Comparison of ENCODE assay signal across 22 mouse cellular contexts in genomic region chr11:78569806-78570205, GRCm38 (mm10). TPM values are rescaled to one million over a fixed set of nuclear protein-coding genes. Genes with fewer than 3 reads are reported as not detected.
DNase-seq lines count a peak whose midpoint lies in the region; ATAC-seq and TF ChIP-seq lines count a peak whose summit lies in the region.
"Had no signal": no experiment of that assay in that cellular context is flagged by ENCODE, and none has a peak within 500 bp of the region (broad histone marks: within the 10 kb centered on the region; RNA-seq: fewer than 3 reads in every experiment).

No protein-coding gene starts in this region.

- DNase-seq in embryo, embryonic 10 days (ENCODE audit: low spot score), result peak; percentile 25
- no peak for DNase-seq in embryo, embryonic 11 days
- DNase-seq in kidney, adult 2 months, result peak; percentile 36
- DNase-seq in lung, postnatal 25 days (ENCODE audit: low spot score), result no peak
- DNase-seq: cerebellum, adult 18-20 months; cerebellum, postnatal 25 days; gastrocnemius, postnatal 36 days; lung, embryonic 14.5 days; retina, postnatal 1 day had no signal

- WGBS in kidney, adult 2 months, result 42% methylated on average over 3 of the region's 3 CpGs
- 48% methylated on average over 3 of the region's 3 CpGs for WGBS in kidney, embryonic 15.5 days
- 53% methylated on average over 3 of the region's 3 CpGs for WGBS in lung, embryonic 15.5 days

- no peaks in the 10 kb centered on the region for H3K4me1 ChIP-seq in kidney, adult 2 months (ENCODE audit: control insufficient read depth, insufficient read depth, low read length)
- peaks cover 19% of the 10 kb centered on the region for H3K4me1 ChIP-seq in kidney, embryonic 15.5 days
- H3K4me1 ChIP-seq in lung, embryonic 15.5 days, result peaks cover 11% of the 10 kb centered on the region; the same call in 1 of the 2 replicates
- H3K4me1 ChIP-seq: embryonic facial prominence, embryonic 12.5 days; forebrain, embryonic 15.5 days; hindbrain, embryonic 10.5 days; midbrain, embryonic 10.5 days; stomach, embryonic 15.5 days had no signal

- H3K36me3 ChIP-seq in kidney, adult 2 months (ENCODE audit: control insufficient read depth, insufficient read depth, low read length), result no peaks in the 10 kb centered on the region; the same call in 1 of the 2 replicates
- peaks cover 57% of the 10 kb centered on the region for H3K36me3 ChIP-seq in kidney, embryonic 15.5 days
- peaks cover 24% of the 10 kb centered on the region; the same call in 1 of the 2 replicates for H3K36me3 ChIP-seq in lung, embryonic 15.5 days

- no peak for TF ChIP-seq CTCF in kidney, adult 2 months (conservative IDR thresholded peaks at IDR 0.05; ENCODE audit: insufficient read depth, insufficient read length, low read depth, low read length)

- no peak for TF ChIP-seq POLR2A in kidney, adult 2 months (IDR thresholded peaks at IDR 0.05; ENCODE audit: low read depth, low read length)

- H3K9ac ChIP-seq in kidney, embryonic 15.5 days, result no peak overlapping the region
- no peak overlapping the region for H3K9ac ChIP-seq in lung, embryonic 15.5 days
- H3K9ac ChIP-seq: embryonic facial prominence, embryonic 12.5 days; forebrain, embryonic 15.5 days; lung, embryonic 14.5 days; stomach, embryonic 15.5 days had no signal

- H3K4me3 ChIP-seq in kidney, adult 2 months (ENCODE audit: insufficient read depth, low read depth, low read length), result no peak overlapping the region
- H3K4me3 ChIP-seq in kidney, embryonic 15.5 days (replicated peaks), result no peak overlapping the region
- no peak overlapping the region for H3K4me3 ChIP-seq in lung, embryonic 15.5 days
- H3K4me3 ChIP-seq: embryonic facial prominence, embryonic 12.5 days; forebrain, embryonic 15.5 days; hindbrain, embryonic 10.5 days; midbrain, embryonic 10.5 days; stomach, embryonic 15.5 days had no signal

- no peaks in the 10 kb centered on the region for H3K9me3 ChIP-seq in kidney, embryonic 15.5 days (replicated peaks)
- H3K9me3 ChIP-seq in lung, embryonic 15.5 days, result no peaks in the 10 kb centered on the region
- H3K9me3 ChIP-seq: embryonic facial prominence, embryonic 12.5 days; forebrain, embryonic 15.5 days; hindbrain, embryonic 10.5 days; midbrain, embryonic 10.5 days; stomach, embryonic 15.5 days had no signal

- no peaks in the 10 kb centered on the region for H3K27me3 ChIP-seq in kidney, adult 2 months (replicated peaks; ENCODE audit: control insufficient read depth, insufficient read depth, low read length)
- H3K27me3 ChIP-seq in kidney, embryonic 15.5 days, result no peaks in the 10 kb centered on the region
- no peaks in the 10 kb centered on the region for H3K27me3 ChIP-seq in lung, embryonic 15.5 days
- H3K27me3 ChIP-seq: CH12.LX; embryonic facial prominence, embryonic 12.5 days; forebrain, embryonic 15.5 days; stomach, embryonic 15.5 days had no signal

- no peak for ATAC-seq in kidney, embryonic 15.5 days (replicated peaks; ENCODE audit: low FRiP score)
- no peak for ATAC-seq in lung, embryonic 15.5 days (ENCODE audit: borderline replicate concordance, extremely low read depth, low FRiP score, low TSS enrichment)
- 0 out of 2 replicates have a peak, but pooled peaks have one; percentile 27 for ATAC-seq in common myeloid progenitor, adult 5-6 weeks (replicated peaks; ENCODE audit: low read depth, poor library complexity, severe bottlenecking)
- no peak for ATAC-seq in erythroblast, adult 5-6 weeks (replicated peaks; ENCODE audit: low FRiP score, poor library complexity, severe bottlenecking)
- ATAC-seq: forebrain, embryonic 15.5 days; hindbrain, postnatal 0 days; intestine, postnatal 0 days had no signal

- H3K4me2 ChIP-seq in kidney, embryonic 15.5 days, result no peak overlapping the region
- H3K4me2 ChIP-seq in lung, embryonic 15.5 days, result no peak overlapping the region
- H3K4me2 ChIP-seq: embryonic facial prominence, embryonic 12.5 days; forebrain, embryonic 15.5 days; heart, embryonic 11.5 days; lung, embryonic 14.5 days; stomach, embryonic 15.5 days had no signal

- H3K27ac ChIP-seq in kidney, adult 2 months (ENCODE audit: insufficient read depth, low read depth, low read length), result peak overlapping the region; percentile 37; the same call in 1 of the 2 replicates
- H3K27ac ChIP-seq in kidney, embryonic 15.5 days, result no peak overlapping the region; the same call in 1 of the 2 replicates
- H3K27ac ChIP-seq in lung, embryonic 15.5 days, result peak overlapping the region; percentile 37
- H3K27ac ChIP-seq: embryonic facial prominence, embryonic 12.5 days; forebrain, embryonic 15.5 days; hindbrain, embryonic 10.5 days; hindbrain, postnatal 0 days; midbrain, embryonic 10.5 days; stomach, embryonic 15.5 days had no signal

RNA-seq across cellular contexts. Expression of gene Tmem97, which starts 19.2 kb away (rescaled TPM):
- polyA plus RNA-seq in kidney, adult 2 months (2012; rRNA removed), result 34.4 and 41.9 TPM in 2 replicates
- polyA plus RNA-seq in kidney, embryonic 15.5 days (2015; fragmentation: Nextera tagmentation; extraction: Ambion mirVana), result 80.4 and 82.3 TPM in 2 replicates
- 73.2 and 79.5 TPM in 2 replicates for polyA plus RNA-seq in lung, embryonic 15.5 days (2015; fragmentation: Nextera tagmentation; extraction: Ambion mirVana)
- 44.3 and 56.2 TPM in 2 replicates for total RNA-seq in common myeloid progenitor, adult 5-6 weeks (2017)
- 15.0 and 15.9 TPM in 2 replicates for total RNA-seq in erythroblast, adult 5-6 weeks (2015; ENCODE audit: low replicate concordance)
- total RNA-seq in erythroblast, adult 5-6 weeks (2017; ENCODE audit: low replicate concordance), result 3.5 and 7.2 TPM in 2 replicates

RNA-seq across cellular contexts. Expression of gene Ift20, which starts 33.6 kb away (rescaled TPM):
- 57.2 and 61.6 TPM in 2 replicates for polyA plus RNA-seq in kidney, adult 2 months (2012; rRNA removed)
- polyA plus RNA-seq in kidney, embryonic 15.5 days (2015; fragmentation: Nextera tagmentation; extraction: Ambion mirVana), result 134 and 145 TPM in 2 replicates
- 134 and 137 TPM in 2 replicates for polyA plus RNA-seq in lung, embryonic 15.5 days (2015; fragmentation: Nextera tagmentation; extraction: Ambion mirVana)
- total RNA-seq in common myeloid progenitor, adult 5-6 weeks (2017), result 150 and 174 TPM in 2 replicates
- total RNA-seq in erythroblast, adult 5-6 weeks (2015; ENCODE audit: low replicate concordance), result 31.5 and 42.0 TPM in 2 replicates
- total RNA-seq in erythroblast, adult 5-6 weeks (2017; ENCODE audit: low replicate concordance), result 49.2 and 62.7 TPM in 2 replicates

RNA-seq across cellular contexts. Expression of gene Tnfaip1, which starts 33.7 kb away (rescaled TPM):
- 33.0 and 33.3 TPM in 2 replicates for polyA plus RNA-seq in kidney, adult 2 months (2012; rRNA removed)
- 81.8 and 88.2 TPM in 2 replicates for polyA plus RNA-seq in kidney, embryonic 15.5 days (2015; fragmentation: Nextera tagmentation; extraction: Ambion mirVana)
- 83.0 and 83.1 TPM in 2 replicates for polyA plus RNA-seq in lung, embryonic 15.5 days (2015; fragmentation: Nextera tagmentation; extraction: Ambion mirVana)
- 2.0 and 4.2 TPM in 2 replicates for total RNA-seq in common myeloid progenitor, adult 5-6 weeks (2017)
- 0.58 and 2.1 TPM in 2 replicates for total RNA-seq in erythroblast, adult 5-6 weeks (2015; ENCODE audit: low replicate concordance)
- 0.60 and 1.5 TPM in 2 replicates for total RNA-seq in erythroblast, adult 5-6 weeks (2017; ENCODE audit: low replicate concordance)

RNA-seq across cellular contexts. Expression of gene Poldip2, which starts 57.8 kb away (rescaled TPM):
- polyA plus RNA-seq in kidney, adult 2 months (2012; rRNA removed), result 115 and 118 TPM in 2 replicates
- 169 and 171 TPM in 2 replicates for polyA plus RNA-seq in kidney, embryonic 15.5 days (2015; fragmentation: Nextera tagmentation; extraction: Ambion mirVana)
- 158 TPM in 2 replicates for polyA plus RNA-seq in lung, embryonic 15.5 days (2015; fragmentation: Nextera tagmentation; extraction: Ambion mirVana)
- 61.4 and 70.8 TPM in 2 replicates for total RNA-seq in common myeloid progenitor, adult 5-6 weeks (2017)
- 6.9 and 17.5 TPM in 2 replicates for total RNA-seq in erythroblast, adult 5-6 weeks (2015; ENCODE audit: low replicate concordance)
- total RNA-seq in erythroblast, adult 5-6 weeks (2017; ENCODE audit: low replicate concordance), result 7.8 and 13.4 TPM in 2 replicates

RNA-seq across cellular contexts. Expression of gene Tmem199, which starts 57.8 kb away (rescaled TPM):
- polyA plus RNA-seq in kidney, adult 2 months (2012; rRNA removed), result 14.0 and 15.9 TPM in 2 replicates
- 56.7 and 57.1 TPM in 2 replicates for polyA plus RNA-seq in kidney, embryonic 15.5 days (2015; fragmentation: Nextera tagmentation; extraction: Ambion mirVana)
- 44.4 and 48.3 TPM in 2 replicates for polyA plus RNA-seq in lung, embryonic 15.5 days (2015; fragmentation: Nextera tagmentation; extraction: Ambion mirVana)
- total RNA-seq in common myeloid progenitor, adult 5-6 weeks (2017), result 23.4 and 24.8 TPM in 2 replicates
- 3.8 and 13.8 TPM in 2 replicates for total RNA-seq in erythroblast, adult 5-6 weeks (2015; ENCODE audit: low replicate concordance)
- total RNA-seq in erythroblast, adult 5-6 weeks (2017; ENCODE audit: low replicate concordance), result 4.0 and 5.3 TPM in 2 replicates

Comparison
In these comparisons a context has a peak if more than half of its experiments do, and no peak if none do; other contexts are left out.
1. DNase-seq: peak in embryo, embryonic 10 days (single experiment) and kidney, adult 2 months (single experiment); none in embryo, embryonic 11 days (single experiment) and lung, postnatal 25 days (single experiment).